Mouse (Mus musculus): ENCODE measurements around the gene Tfap4.

DNA sequence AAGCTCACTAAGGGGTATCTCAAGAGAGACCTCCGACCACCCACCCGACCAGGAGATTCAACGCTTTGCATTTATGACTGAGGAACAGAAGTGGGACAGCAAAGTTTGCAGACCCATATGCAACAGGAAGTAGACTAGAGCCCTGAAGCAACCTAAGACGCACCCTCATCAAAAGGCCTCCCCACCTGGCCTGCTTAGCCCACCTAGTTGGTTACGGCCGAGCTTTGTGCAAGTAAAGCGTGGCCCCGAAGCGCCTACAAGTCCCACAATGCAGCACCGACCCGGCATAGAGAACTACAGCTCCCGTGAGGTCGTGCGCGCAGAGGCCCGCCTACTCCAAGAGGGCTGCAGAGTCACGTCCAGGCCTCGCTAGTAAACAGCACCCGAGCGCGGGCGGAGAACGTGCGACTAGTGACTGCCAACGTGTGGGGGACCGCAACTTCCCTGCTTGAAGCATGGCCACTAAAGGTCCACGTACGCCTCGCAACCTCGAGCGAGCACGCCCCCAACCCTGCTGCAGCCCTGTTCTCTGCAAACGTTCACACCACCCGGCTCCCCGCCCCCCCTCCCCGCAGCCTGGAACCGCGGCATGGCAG, 1.2 kb downstream of the Tfap4 start:
- TF ChIP-seq CTCF (IDR thresholded peaks at IDR 0.05; ENCODE audit: extremely low read depth, insufficient read length, insufficient replicate concordance, low read depth, low read length) (no peak), POLR2A (IDR thresholded peaks at IDR 0.05; ENCODE audit: low read depth, low read length) (peak; percentile 71; the same call in 1 of the 2 replicates)
